Mouse (Mus musculus): ENCODE measurements at regions not wholly inside any gene's neighbourhood (a gene's known extent, or its start where the extent isn't known, plus 50 kb on each side); places are given as distances from the start of the nearest gene placed in this dataset.

GRCm38 (mm10) chr10:110650851-110651250 lies 94.4 kb upstream of the E2f7 start:
- no peak for TF ChIP-seq POLR2A (IDR thresholded peaks at IDR 0.05; ENCODE audit: borderline replicate concordance, extremely low read depth, insufficient read depth, insufficient read length, poor library complexity, severe bottlenecking)
- no peak for TF ChIP-seq CTCF (IDR thresholded peaks at IDR 0.05; ENCODE audit: borderline replicate concordance, extremely low read depth, insufficient read depth, insufficient read length)

Data from brain, embryonic 14.5 days (tissue).